Mouse (Mus musculus) ovary, adult 10 weeks (tissue): ENCODE data around the gene Mr1. TPM values are rescaled to one million over a fixed set of nuclear protein-coding genes. Genes with fewer than 3 reads are reported as not detected.

Source experiments
- polyA plus RNA-seq: library from polyadenylated mRNA; stranded (reverse); fragments of 350-450 nt; fragmentation: Illumina TruSeq; extraction: RNeasy Lipid Tissue Mini Kit (QIAGEN cat#74804); gene quantifications from one replicate; pipeline ENCODE4 v1.2.3, GENCODE M21; 2014

Mr1 gene
- polyA plus RNA-seq = 111 TPM

DNA sequence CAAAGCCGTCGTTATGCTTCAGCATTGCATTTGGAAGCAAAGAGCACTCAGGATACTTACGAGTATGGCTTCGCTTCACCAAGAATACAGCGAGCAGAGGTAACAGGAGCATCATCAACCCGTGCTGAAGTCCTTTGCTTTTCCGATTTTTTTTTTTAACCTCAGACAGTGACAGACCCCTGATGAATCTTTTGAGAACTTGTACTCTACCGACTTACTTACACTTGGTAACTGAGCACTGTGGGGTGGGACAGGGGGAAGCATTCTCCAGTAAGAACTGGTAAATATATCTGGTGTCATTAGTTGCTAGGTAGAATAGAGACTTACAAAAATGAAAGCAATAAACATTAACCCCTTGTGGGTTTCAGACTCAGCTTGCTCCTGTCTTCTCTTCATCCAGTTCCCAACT is at the start of gene Mr1:
Gene Mr1 (minus strand): TSS at position 243 of the 409 bp plus-strand sequence.

DNA sequence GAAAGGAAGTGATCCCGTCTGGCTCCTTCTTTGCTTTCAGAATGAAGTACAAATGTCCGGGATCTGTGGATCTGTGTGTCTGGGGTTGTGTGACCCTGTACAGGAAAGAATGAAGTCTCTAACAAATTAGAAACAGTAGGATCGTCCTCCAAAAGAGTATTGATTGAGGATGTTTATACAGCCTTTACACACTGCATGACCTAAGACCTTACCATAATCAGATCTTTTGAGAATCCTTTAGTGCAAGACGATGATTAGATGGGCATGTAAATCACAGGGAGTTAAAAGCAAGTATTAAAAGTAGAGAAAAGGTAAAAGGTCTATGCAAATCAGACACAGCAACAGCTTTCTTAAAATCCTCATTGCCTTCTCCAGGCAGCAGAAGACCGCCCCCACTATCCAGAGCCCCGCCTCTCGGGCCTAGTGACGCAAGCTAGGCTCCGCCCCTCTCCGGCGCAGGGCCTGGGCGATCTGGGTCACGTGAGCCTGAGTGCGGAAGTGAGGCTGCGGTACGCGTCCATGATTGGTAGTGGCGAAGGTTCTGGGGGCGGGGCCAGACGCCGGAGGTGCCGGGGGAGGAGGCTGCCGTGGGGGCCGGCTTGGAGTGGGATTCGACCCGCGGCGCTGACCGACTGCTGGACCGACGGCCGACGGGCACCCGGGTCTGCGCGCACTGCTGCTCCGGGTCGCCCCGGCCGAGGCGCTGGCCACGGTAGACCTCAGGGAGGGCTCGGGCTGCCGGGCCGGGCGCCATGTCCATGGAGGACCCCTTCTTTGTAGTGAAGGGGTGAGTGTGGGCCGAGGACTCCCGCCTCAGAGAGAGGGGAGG is 11.7 kb upstream of the Mr1 start, which contains the start of gene Stx6:
Gene Stx6 (plus strand): TSS at position 575 of the 829 bp plus-strand sequence.

DNA sequence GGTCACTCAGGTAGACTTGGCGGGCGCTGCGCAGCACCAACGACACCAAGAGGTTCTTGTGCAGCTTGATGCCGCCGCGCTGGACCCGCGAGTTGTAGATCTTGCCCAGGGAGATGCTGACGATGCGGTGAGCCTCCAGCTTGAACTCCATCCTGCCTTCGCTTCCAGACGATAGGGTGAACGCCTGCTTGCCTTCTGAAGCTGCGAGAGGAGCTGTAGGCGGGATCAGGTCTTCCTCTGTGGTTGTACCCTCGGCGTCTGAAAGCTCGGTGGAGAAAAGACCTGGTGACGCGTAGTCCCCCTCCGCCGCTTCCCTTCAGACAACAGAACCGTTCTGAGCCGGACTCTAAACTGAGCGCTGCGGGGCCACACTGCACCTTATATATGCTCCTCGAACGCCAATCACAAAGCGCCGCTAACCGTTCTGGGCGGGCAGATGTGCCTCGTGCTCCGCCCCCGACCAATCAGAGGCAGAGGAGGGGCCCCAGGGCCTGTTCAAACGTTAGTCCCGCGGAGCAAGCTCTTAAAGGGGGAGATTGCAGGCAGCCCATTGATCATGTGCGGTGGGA is 47.2 kb downstream of the Mr1 start, which contains the start of gene Ier5:
Gene Ier5 (minus strand): TSS at position 357 of the 569 bp plus-strand sequence.

Other genes starting within 250 kb of the Mr1 start
- gene Ier5, start 47.2 kb downstream of the Mr1 start, polyA plus RNA-seq = 15.3 TPM
- gene Stx6, start 11.9 kb upstream of the Mr1 start, polyA plus RNA-seq = 19.2 TPM
- gene BC034090, start 97.6 kb upstream of the Mr1 start, polyA plus RNA-seq = 5.1 TPM